Mouse (Mus musculus) hindbrain, embryonic 16.5 days (tissue): ENCODE data around the gene Bola1. TPM values are rescaled to one million over a fixed set of nuclear protein-coding genes. Genes with fewer than 3 reads are reported as not detected.
"Not testable (repeated sequence)": the region's sequence is repeated elsewhere in the genome, so short reads cannot be mapped to it uniquely, and the experiment has no call there.

Experiments
- ATAC-seq: fragments of 200-750 bp; cut with Nextera tagmentation; 2 replicates; pipeline ENCODE4 v1.8.0; 2017; ENCODE audit warnings: moderate TSS enrichment, moderate library complexity
- H3K27ac ChIP-seq: fragments of 300-500 bp; sonication (generic); 2 replicates; pipeline ENCODE4 v1.5.1; 2014; ENCODE audit warnings: low read depth, mild to moderate bottlenecking, control low read depth, low read length, moderate library complexity
- H3K27me3 ChIP-seq: fragments of 300-500 bp; sonication (generic); replicated peaks from 2 replicates; pipeline ENCODE4 v1.6.1; 2014; ENCODE audit warnings: low read length; ENCODE audit not compliant: control insufficient read depth, insufficient read depth
- H3K36me3 ChIP-seq: fragments of 300-500 bp; sonication (generic); 2 replicates; pipeline ENCODE4 v1.6.1; 2014; ENCODE audit warnings: mild to moderate bottlenecking, low read length, moderate library complexity, mixed read lengths; ENCODE audit not compliant: control insufficient read depth, insufficient read depth
- H3K4me1 ChIP-seq: fragments of 300-500 bp; sonication (generic); 2 replicates; pipeline ENCODE4 v1.6.1; 2014; ENCODE audit warnings: low read depth, low read length; ENCODE audit not compliant: control insufficient read depth, insufficient read depth
- H3K4me2 ChIP-seq: fragments of 300-500 bp; sonication (generic); 2 replicates; pipeline ENCODE4 v1.6.1; 2014; ENCODE audit warnings: mild to moderate bottlenecking, low read length, control low read depth, moderate library complexity
- H3K4me3 ChIP-seq: fragments of 300-500 bp; sonication (generic); 2 replicates; pipeline ENCODE4 v1.5.1; 2014; ENCODE audit warnings: mild to moderate bottlenecking, low read length, control low read depth, moderate library complexity
- H3K9ac ChIP-seq: fragments of 300-500 bp; sonication (generic); 2 replicates; pipeline ENCODE4 v1.6.1; 2014; ENCODE audit warnings: low read depth, mild to moderate bottlenecking, control low read depth, low read length, moderate library complexity
- H3K9me3 ChIP-seq: fragments of 300-500 bp; sonication (generic); 2 replicates; pipeline ENCODE4 v1.6.1; 2014; ENCODE audit warnings: mild to moderate bottlenecking, low read length, moderate library complexity; ENCODE audit not compliant: control insufficient read depth
- WGBS: fragments of 180-500 bp; shearing (Covaris S2); extraction: QIAGEN DNeasy Blood & Tissue Kit; methylation state at CpG from one replicate; pipeline ENCODE4 v1.1.7; 2014; 5-methylcytosine and 5-hydroxymethylcytosine counted together
- polyA plus RNA-seq: library from polyadenylated mRNA; unstranded; fragments of >200 nt; fragmentation: Nextera tagmentation; extraction: Ambion mirVana; gene quantifications from 2 replicates; pipeline ENCODE4 v1.2.1, GENCODE M21; 2015

The Bola1 gene
- polyA plus RNA-seq: 52.7 and 57.2 TPM in 2 replicates

DNA sequence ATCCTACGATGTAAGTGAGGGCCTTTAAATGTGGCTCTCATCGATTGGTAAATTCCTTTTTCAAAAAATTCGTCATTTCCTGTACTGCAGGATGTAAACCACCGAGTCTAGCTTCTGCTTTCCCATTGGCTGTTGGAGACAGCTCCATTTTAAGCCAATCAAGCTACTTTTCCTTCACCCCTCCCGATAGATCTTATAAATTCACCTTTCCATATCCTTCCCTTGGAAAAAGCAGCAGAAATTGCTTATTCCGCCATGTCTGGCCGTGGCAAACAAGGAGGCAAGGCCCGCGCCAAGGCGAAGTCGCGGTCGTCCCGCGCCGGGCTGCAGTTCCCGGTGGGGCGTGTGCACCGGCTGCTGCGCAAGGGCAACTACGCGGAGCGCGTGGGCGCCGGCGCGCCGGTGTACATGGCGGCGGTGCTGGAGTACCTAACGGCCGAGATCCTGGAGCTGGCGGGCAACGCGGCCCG lies at the start of gene Bola1, which contains the start of gene Hist2h2ab:
TSS of gene Bola1 (minus strand) at position 49 of the 470 bp plus-strand sequence.
TSS of gene Hist2h2ab (plus strand) at position 205 of the 470 bp plus-strand sequence.
- peak; percentile 94 for ATAC-seq
- WGBS: 1% methylated on average over 37 of the region's 37 CpGs
- no peaks in the 10 kb centered on the region for H3K36me3 ChIP-seq
- peak within 1 kb of the TSS; percentile 77 for H3K4me2 ChIP-seq
- peak within 1 kb of the TSS; percentile 60 for H3K4me3 ChIP-seq
- peak within 1 kb of the TSS; percentile 77 for H3K9ac ChIP-seq
- H3K9me3 ChIP-seq: no peaks in the 10 kb centered on the region
- peaks cover 21% of the 10 kb centered on the region for H3K4me1 ChIP-seq
- H3K27me3 ChIP-seq: no peaks in the 10 kb centered on the region
- H3K27ac ChIP-seq: peak within 1 kb of the TSS; percentile 95

DNA sequence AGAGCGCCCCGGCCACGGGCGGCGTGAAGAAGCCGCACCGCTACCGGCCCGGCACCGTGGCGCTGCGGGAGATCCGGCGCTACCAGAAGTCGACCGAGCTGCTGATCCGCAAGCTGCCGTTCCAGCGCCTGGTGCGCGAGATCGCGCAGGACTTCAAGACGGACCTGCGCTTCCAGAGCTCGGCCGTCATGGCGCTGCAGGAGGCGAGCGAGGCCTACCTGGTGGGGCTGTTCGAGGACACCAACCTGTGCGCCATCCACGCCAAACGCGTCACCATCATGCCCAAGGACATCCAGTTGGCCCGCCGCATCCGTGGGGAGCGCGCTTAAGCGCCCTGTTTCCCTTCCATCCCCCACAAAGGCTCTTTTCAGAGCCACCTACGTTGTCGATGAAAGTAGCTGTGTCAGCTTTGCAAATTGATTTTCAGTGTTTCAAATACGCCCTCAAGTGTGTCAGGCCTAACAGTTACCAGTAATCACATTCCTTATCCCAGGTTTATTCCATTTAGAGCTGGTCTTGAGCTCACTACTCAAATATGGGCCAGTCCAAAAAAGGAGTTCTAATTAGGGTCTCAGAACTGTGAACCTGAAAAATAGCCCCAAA lies 49.4 kb upstream of the Bola1 start:
- H3K4me2 ChIP-seq: peak overlapping the region; percentile 95
- H3K9ac ChIP-seq: peak overlapping the region; percentile 59
- H3K9me3 ChIP-seq, H3K36me3 ChIP-seq, H3K27me3 ChIP-seq: not testable (repeated sequence)
- H3K4me1 ChIP-seq: peaks cover 10% of the 10 kb centered on the region
- peak overlapping the region; percentile 93 for H3K27ac ChIP-seq
- H3K4me3 ChIP-seq: peak overlapping the region; percentile 59
- 0% methylated on average over 11 of the region's 44 CpGs for WGBS
- ATAC-seq: peak; percentile 35

DNA sequence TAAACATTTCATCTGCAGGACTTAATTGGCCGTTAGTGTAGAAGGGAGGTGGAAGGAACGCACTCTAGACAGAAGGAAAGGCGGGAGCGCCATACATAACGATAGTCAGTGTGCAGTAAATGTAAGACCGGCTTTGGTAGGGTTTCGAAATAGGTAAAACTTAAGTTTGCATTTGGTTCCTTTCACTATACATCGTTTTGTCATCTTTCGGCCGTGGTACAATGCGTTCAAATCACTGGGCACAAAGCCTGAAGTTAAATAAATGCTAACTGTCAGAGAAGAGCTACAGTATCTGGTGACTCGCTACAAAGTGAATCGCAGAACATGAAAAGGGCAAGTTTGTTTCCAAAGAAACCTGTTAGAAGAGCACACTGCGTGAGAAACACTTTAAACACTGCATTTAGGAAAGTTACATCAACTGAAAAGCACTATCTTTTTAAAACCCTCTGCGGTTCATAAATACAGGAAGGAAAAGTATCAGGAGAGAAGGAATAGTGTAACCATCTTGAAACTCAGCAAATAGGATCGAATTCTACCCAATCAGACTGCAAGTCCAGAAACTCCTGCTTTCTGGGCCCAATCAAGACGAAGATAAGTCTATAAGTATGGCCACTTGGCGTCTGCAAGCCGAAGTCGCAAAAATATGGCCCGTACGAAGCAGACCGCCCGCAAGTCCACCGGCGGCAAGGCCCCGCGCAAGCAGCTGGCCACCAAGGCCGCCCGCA lies 48.7 kb upstream of the Bola1 start, which contains the start of gene Hist2h3b:
TSS of gene Hist2h3b (plus strand) at position 604 of the 725 bp plus-strand sequence.
- 20% methylated on average over 28 of the region's 30 CpGs for WGBS
- H3K4me2 ChIP-seq: peak within 1 kb of the TSS; percentile 95
- H3K27me3 ChIP-seq: no peaks in the 10 kb centered on the region
- peak; percentile 79 for ATAC-seq
- peak within 1 kb of the TSS; percentile 59 for H3K9ac ChIP-seq
- no peaks in the 10 kb centered on the region for H3K36me3 ChIP-seq
- H3K27ac ChIP-seq: peak within 1 kb of the TSS; percentile 93
- H3K4me3 ChIP-seq: peak within 1 kb of the TSS; percentile 59
- peaks cover 12% of the 10 kb centered on the region for H3K4me1 ChIP-seq
- H3K9me3 ChIP-seq: no peaks in the 10 kb centered on the region

DNA sequence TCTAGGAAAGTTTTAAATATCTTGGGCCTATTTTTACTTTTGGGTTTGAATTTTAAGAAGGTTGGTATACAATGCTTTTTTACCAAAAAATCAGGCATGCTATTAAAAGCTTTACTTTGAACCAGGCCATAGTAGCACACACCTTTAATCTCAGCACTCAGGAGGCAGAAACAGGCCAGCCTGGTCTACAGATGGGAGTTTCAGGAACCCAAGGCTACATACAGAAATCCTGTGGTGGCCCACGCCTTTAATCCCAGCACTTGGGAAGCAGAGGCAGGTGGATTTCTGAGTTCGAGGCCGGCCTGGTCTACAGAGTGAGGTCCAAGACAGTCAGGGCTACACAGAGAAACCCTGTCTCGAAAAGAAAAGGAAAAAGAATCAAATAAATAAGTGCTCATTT lies 48.0 kb upstream of the Bola1 start:
- Histone ChIP-seq H3K4me3 (no peak overlapping the region), H3K27ac (peak overlapping the region; percentile 18; the same call in 1 of the 2 replicates), H3K36me3 (no peaks in the 10 kb centered on the region), H3K27me3 (no peaks in the 10 kb centered on the region), H3K9me3 (no peaks in the 10 kb centered on the region), H3K9ac (no peak overlapping the region), H3K4me1 (peaks cover 12% of the 10 kb centered on the region), H3K4me2 (no peak overlapping the region; the same call in 1 of the 2 replicates)
- 83% methylated on average over 4 of the region's 4 CpGs for WGBS
- no peak for ATAC-seq

DNA sequence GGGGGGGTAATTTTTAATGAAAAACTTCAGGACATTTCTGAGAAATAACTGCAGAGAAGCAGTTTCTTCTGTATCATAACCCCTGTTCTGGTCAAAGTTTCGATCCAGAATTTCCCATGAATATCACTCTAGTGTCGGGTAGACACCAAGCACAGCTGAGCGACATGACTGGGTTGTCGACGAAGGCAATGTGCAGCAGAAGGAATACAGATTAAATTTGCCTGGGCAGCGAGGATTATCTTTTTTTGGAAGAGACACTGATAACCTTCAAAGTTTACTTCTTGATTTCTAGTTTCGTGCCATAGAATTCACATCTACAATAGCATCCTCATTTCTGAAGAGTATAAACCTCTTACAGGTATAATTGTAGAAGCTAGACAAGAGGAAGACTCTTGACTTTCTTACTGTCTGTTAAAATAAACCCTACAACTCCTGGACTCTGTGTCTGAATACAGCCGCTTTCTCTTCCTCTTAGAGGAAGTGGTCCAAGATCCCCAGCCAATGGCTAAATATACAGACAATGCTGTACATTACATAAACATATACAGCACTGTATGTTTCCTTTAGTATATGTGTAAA lies 46.7 kb upstream of the Bola1 start:
- Histone ChIP-seq H3K27me3 (no peaks in the 10 kb centered on the region), H3K9me3 (no peaks in the 10 kb centered on the region), H3K9ac (no peak overlapping the region), H3K4me1 (peaks cover 21% of the 10 kb centered on the region), H3K4me2 (no peak overlapping the region), H3K4me3 (no peak overlapping the region), H3K36me3 (no peaks in the 10 kb centered on the region), H3K27ac (no peak overlapping the region)
- WGBS: 93% methylated on average over 8 of the region's 8 CpGs
- no peak for ATAC-seq

DNA sequence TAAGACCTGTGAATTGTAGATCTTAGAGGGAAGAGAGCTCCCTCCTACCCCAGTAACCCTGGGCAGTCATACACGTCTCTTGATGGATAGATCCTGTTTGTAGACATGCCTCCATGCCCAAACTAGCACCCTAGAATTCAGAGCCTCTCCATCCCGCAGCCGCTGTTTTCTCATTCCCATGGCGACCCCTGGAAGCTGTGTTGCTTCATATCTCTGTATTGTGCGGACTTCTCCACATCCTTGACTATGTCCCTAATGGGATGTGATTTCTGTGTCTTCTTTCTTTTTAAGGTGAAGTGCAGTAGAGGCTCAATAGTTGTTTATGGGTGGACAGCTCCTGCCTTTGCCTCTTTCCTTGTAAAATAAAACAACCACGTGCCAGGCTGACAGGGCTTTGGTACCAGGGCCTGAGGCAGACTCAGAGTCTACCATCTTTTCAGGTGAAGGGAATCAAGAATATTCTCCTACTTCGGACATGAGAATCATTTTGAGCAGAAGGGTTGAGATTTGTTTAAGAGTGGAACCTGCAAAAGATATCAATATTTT lies 45.0 kb upstream of the Bola1 start:
- 72% methylated on average over 7 of the region's 7 CpGs for WGBS
- Histone ChIP-seq H3K27ac (peak overlapping the region; percentile 84), H3K4me2 (peak overlapping the region; percentile 84), H3K4me3 (no peak overlapping the region), H3K9me3 (no peaks in the 10 kb centered on the region), H3K9ac (peak overlapping the region; percentile 66), H3K27me3 (no peaks in the 10 kb centered on the region), H3K4me1 (peaks cover 21% of the 10 kb centered on the region), H3K36me3 (no peaks in the 10 kb centered on the region)
- no peak for ATAC-seq

DNA sequence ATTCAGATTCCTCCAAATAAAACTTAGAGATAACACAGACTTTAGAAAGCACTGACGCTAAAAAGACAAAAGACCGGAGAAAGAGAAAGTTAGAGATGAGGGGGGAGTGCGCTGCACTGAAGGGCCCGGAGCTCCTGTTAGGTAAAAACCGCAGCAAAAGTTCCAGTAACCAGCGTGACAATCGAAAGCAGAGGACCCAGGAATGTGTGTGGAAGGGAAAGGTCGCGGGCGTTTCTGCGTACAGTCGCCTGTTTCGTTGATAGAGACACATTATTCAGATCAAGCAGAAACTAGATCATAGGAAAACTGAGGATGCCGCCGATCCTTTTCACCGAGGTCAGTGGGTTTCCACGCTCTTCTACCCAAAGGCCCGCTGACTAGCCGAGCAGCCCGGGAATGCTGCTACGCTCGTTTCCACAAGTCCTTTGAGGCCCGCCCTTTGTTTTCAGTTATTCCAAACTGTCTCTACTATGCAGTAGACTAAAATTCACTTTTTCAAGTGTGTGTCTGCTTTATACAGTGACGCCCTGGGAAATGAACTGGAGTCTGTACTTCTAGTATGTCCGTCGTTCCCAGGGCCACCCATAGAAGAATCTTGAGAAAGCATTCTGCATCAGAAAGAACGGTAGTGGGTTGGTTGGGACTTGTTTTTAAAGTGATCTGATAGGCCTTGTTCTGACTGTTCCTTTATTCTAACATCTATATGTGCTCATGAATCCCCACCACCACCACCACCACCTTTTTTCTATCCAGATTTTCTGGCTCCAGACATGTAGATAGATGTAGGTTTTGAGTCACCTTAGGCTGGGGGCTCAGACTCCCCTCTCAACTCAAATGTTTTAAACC lies 44.3 kb upstream of the Bola1 start:
- no peaks in the 10 kb centered on the region for H3K9me3 ChIP-seq
- peak overlapping the region; percentile 65 for H3K4me3 ChIP-seq
- H3K27me3 ChIP-seq: no peaks in the 10 kb centered on the region
- peak overlapping the region; percentile 84 for H3K27ac ChIP-seq
- peak overlapping the region; percentile 84 for H3K4me2 ChIP-seq
- peak overlapping the region; percentile 66 for H3K9ac ChIP-seq
- H3K4me1 ChIP-seq: peaks cover 21% of the 10 kb centered on the region
- ATAC-seq: peak; percentile 32; the same call in 1 of the 2 replicates
- WGBS: 3% methylated on average over 27 of the region's 27 CpGs
- H3K36me3 ChIP-seq: no peaks in the 10 kb centered on the region

DNA sequence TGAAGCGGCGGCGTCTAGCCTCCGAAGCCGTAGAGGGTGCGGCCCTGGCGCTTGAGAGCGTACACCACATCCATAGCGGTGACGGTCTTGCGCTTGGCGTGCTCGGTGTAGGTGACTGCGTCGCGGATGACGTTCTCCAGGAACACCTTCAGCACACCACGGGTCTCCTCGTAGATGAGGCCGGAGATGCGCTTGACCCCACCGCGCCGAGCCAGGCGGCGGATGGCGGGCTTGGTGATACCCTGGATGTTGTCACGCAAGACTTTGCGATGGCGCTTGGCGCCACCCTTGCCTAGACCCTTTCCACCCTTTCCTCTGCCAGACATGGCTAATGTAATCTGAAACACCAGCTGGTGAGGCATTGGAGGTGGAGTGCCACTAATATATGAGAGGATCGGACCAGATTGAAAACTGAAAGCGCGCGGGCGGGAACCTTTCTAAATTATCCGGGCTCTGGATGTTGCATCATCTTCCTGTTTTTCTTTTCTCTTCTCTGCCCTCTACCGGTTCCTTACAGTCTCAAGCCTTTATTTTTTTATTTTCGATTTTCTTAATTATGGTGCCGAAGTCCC lies 43.6 kb upstream of the Bola1 start, which contains the start of gene Hist2h4:
TSS of gene Hist2h4 (minus strand) at position 333 of the 572 bp plus-strand sequence.
- Histone ChIP-seq H3K4me2 (peak within 1 kb of the TSS; percentile 84), H3K9ac (peak within 1 kb of the TSS; percentile 83), H3K36me3 (no peaks in the 10 kb centered on the region), H3K4me1 (peaks cover 19% of the 10 kb centered on the region), H3K27me3 (no peaks in the 10 kb centered on the region), H3K4me3 (peak within 1 kb of the TSS; percentile 65), H3K9me3 (no peaks in the 10 kb centered on the region), H3K27ac (peak within 1 kb of the TSS; percentile 97)
- whole genome bisulfite sequencing: under 1% methylated on average over 40 of the region's 40 CpGs
- peak; percentile 93 for ATAC-seq
